Mouse (Mus musculus) myocyte (in vitro differentiated cells): ENCODE measurements at regions not wholly inside any gene's neighbourhood (a gene's known extent, or its start where the extent isn't known, plus 50 kb on each side); places are given as distances from the start of the nearest gene placed in this dataset.

ENCODE experiments used
- H3K27me3 ChIP-seq: one replicate; pipeline ENCODE4 v1.6.1; 2011; ENCODE audit not compliant: control insufficient read depth, insufficient read depth, insufficient read length
- H3K36me3 ChIP-seq: one replicate; pipeline ENCODE4 v1.6.1; 2011; ENCODE audit not compliant: control insufficient read depth, insufficient read depth
- H3K4me2 ChIP-seq: one replicate; pipeline ENCODE4 v1.6.1; 2011; ENCODE audit warnings: low read depth, control low read depth
- H3K4me3 ChIP-seq: one replicate; pipeline ENCODE4 v1.5.1; 2011; ENCODE audit warnings: mild to moderate bottlenecking, control low read depth, moderate library complexity
- H3K79me2 ChIP-seq: one replicate; pipeline ENCODE4 v1.6.1; 2011; ENCODE audit not compliant: control insufficient read depth, insufficient read depth
- H3ac ChIP-seq: one replicate; pipeline ENCODE4 v1.6.1; 2011; ENCODE audit not compliant: control insufficient read depth, insufficient read length
- CEBPB ChIP-seq: IDR thresholded peaks from 2 replicates; pipeline ENCODE4 v1.6.1; 2011; ENCODE audit warnings: mild to moderate bottlenecking, moderate library complexity; ENCODE audit not compliant: poor library complexity, insufficient read depth, severe bottlenecking
- E2F4 ChIP-seq: IDR thresholded peaks from one replicate; pipeline ENCODE4 v1.6.1; 2011; ENCODE audit warnings: mild to moderate bottlenecking, control low read depth, moderate library complexity; ENCODE audit not compliant: insufficient read depth
- MAX ChIP-seq: IDR thresholded peaks from one replicate; pipeline ENCODE4 v1.6.1; 2011; ENCODE audit warnings: low read depth, mild to moderate bottlenecking, control low read depth
- MYOD1 ChIP-seq, 3 experiments: IDR thresholded peaks; one replicate each; pipeline ENCODE4 v1.6.1; 2011; ENCODE audit warnings: control low read depth in 2 of 3, low read depth in 2 of 3, mild to moderate bottlenecking in 2 of 3, moderate library complexity in 1 of 3; ENCODE audit not compliant: insufficient read length in 2 of 3, control insufficient read depth in 1 of 3
- MYOG ChIP-seq, 3 experiments: IDR thresholded peaks; one replicate each; pipeline ENCODE4 v1.6.1; 2011; ENCODE audit warnings: control low read depth in 2 of 3, low read depth in 2 of 3, mild to moderate bottlenecking in 2 of 3; ENCODE audit not compliant: insufficient read length in 2 of 3, control insufficient read depth in 1 of 3, insufficient read depth in 1 of 3
- POLR2A ChIP-seq: IDR thresholded peaks from one replicate; pipeline ENCODE4 v1.6.1; 2011; ENCODE audit warnings: low read depth, mild to moderate bottlenecking, control low read depth, moderate library complexity; ENCODE audit not compliant: insufficient read length
- POLR2AphosphoS2 ChIP-seq: IDR thresholded peaks from one replicate; pipeline ENCODE4 v1.6.1; 2011; ENCODE audit warnings: low read depth, control low read depth; ENCODE audit not compliant: insufficient read length
- REST ChIP-seq: IDR thresholded peaks from one replicate; pipeline ENCODE4 v1.6.1; 2011; ENCODE audit warnings: mild to moderate bottlenecking, control low read depth, moderate library complexity; ENCODE audit not compliant: insufficient read depth, insufficient read length
- SRF ChIP-seq: IDR thresholded peaks from one replicate; pipeline ENCODE4 v1.6.1; 2011; ENCODE audit warnings: low read depth; ENCODE audit not compliant: control insufficient read depth, insufficient read length
- TCF12 ChIP-seq: IDR thresholded peaks from one replicate; pipeline ENCODE4 v1.6.1; 2011; ENCODE audit warnings: mild to moderate bottlenecking, control low read depth; ENCODE audit not compliant: poor library complexity, insufficient read depth, severe bottlenecking
- TCF3 ChIP-seq: IDR thresholded peaks from one replicate; pipeline ENCODE4 v1.6.1; 2011; ENCODE audit warnings: low read depth, control low read depth; ENCODE audit not compliant: insufficient read length
- USF1 ChIP-seq: IDR thresholded peaks from one replicate; pipeline ENCODE4 v1.6.1; 2011; ENCODE audit warnings: low read depth, mild to moderate bottlenecking, control low read depth, moderate library complexity

GRCm38 (mm10) chr6:101502149-101502548 lies 124.5 kb upstream of the Pdzrn3 start:
- no peaks in the 10 kb centered on the region for H3K79me2 ChIP-seq
- H3K4me2 ChIP-seq: no peak overlapping the region
- no peaks in the 10 kb centered on the region for H3K36me3 ChIP-seq
- no peaks in the 10 kb centered on the region for H3K27me3 ChIP-seq
- TF ChIP-seq TCF12 (no peak), POLR2AphosphoS2 (no peak), CEBPB (no peak), MYOD1 (IDR thresholded peaks at IDR 0.05; ENCODE audit: control insufficient read depth in 1 of 3, insufficient read length in 2 of 3, low read depth in 2 of 3) (no peak), MYOG (IDR thresholded peaks at IDR 0.05; ENCODE audit: control insufficient read depth in 1 of 3, insufficient read depth in 1 of 3, insufficient read length in 2 of 3, low read depth in 2 of 3) (no peak), POLR2A (no peak), USF1 (no peak), TCF3 (no peak)
- H3ac ChIP-seq: no peak overlapping the region
- H3K4me3 ChIP-seq: no peak overlapping the region

DNA sequence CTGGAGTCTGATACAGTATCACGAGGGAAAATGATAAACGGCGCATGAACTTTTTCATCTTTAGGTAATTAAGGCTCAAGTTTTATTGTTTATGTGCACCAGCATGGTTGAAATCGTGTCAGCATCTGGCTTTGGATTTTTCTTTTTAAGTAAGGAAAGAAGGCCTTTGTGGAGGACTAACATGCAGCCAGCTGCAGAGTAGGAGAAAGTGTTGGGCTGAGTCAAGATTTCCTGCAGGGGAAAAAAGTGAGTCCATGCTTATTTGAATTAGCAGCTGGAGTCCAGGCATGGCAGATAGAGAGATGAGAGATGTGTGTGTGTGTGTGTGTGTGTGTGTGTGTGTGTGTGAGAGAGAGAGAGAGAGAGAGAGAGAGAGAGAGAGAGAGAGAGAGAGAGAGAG lies 124.0 kb upstream of the Pdzrn3 start:
- Histone ChIP-seq H3K79me2 (no peaks in the 10 kb centered on the region), H3K27me3 (no peaks in the 10 kb centered on the region), H3K4me2 (no peak overlapping the region), H3K36me3 (no peaks in the 10 kb centered on the region), H3ac (no peak overlapping the region), H3K4me3 (no peak overlapping the region)
- TF ChIP-seq MYOD1 (IDR thresholded peaks at IDR 0.05; ENCODE audit: control insufficient read depth in 1 of 3, insufficient read length in 2 of 3, low read depth in 2 of 3): no peak
- no peak for TF ChIP-seq TCF3
- no peak for TF ChIP-seq POLR2A
- TF ChIP-seq E2F4: no peak
- no peak for TF ChIP-seq TCF12
- no peak for TF ChIP-seq USF1
- TF ChIP-seq MAX: no peak
- no peak for TF ChIP-seq POLR2AphosphoS2
- TF ChIP-seq REST: no peak
- TF ChIP-seq CEBPB: no peak
- TF ChIP-seq MYOG (IDR thresholded peaks at IDR 0.05; ENCODE audit: control insufficient read depth in 1 of 3, insufficient read depth in 1 of 3, insufficient read length in 2 of 3, low read depth in 2 of 3): no peak

- Histone ChIP-seq H3K27me3 (no peaks in the 10 kb centered on the region), H3K36me3 (no peaks in the 10 kb centered on the region)
Measured at GRCm38 (mm10) chr6:101500202-101500601, 122.5 kb upstream of the Pdzrn3 start.

DNA sequence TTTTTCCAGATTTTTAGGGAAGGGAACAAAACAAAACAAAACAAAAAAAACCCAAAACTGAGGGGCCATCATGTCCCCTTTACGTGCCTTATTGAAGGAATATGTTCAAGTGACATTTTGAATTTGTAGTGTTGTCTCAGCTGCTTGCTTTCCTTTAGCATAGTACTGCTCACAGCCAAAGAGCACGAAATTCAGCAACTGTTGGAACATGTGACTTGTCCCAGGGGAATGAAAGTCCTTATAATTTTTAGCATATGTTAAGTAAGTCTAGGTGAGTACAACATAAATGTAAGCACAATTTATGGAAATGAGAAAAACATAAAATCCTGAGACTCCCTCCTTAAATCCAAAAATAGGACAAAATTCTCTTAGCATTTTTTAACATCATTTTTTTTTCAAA lies 110.8 kb upstream of the Pdzrn3 start:
- TF ChIP-seq USF1 (peak; percentile 38), MAX (no peak)
- no peaks in the 10 kb centered on the region for H3K79me2 ChIP-seq
- no peak overlapping the region for H3ac ChIP-seq
- H3K36me3 ChIP-seq: no peaks in the 10 kb centered on the region
- H3K27me3 ChIP-seq: no peaks in the 10 kb centered on the region
- H3K4me3 ChIP-seq: no peak overlapping the region
- H3K4me2 ChIP-seq: peak overlapping the region; percentile 20

More at GRCm38 (mm10) chr6:101500202-101500601, 122.5 kb upstream of the Pdzrn3 start:
- H3ac ChIP-seq: no peak overlapping the region
- H3K79me2 ChIP-seq: no peaks in the 10 kb centered on the region
- H3K4me2 ChIP-seq: no peak overlapping the region
- H3K4me3 ChIP-seq: no peak overlapping the region
- TF ChIP-seq USF1 (no peak), E2F4 (no peak), TCF3 (no peak), MYOG (IDR thresholded peaks at IDR 0.05; ENCODE audit: control insufficient read depth in 1 of 3, insufficient read depth in 1 of 3, insufficient read length in 2 of 3, low read depth in 2 of 3) (no peak), MAX (no peak), MYOD1 (IDR thresholded peaks at IDR 0.05; ENCODE audit: control insufficient read depth in 1 of 3, insufficient read length in 2 of 3, low read depth in 2 of 3) (no peak), TCF12 (no peak), POLR2AphosphoS2 (no peak), REST (no peak), POLR2A (no peak), CEBPB (no peak)

GRCm38 (mm10) chr6:101484526-101485287 lies 107.0 kb upstream of the Pdzrn3 start:
- Histone ChIP-seq H3K27me3 (no peaks in the 10 kb centered on the region), H3K36me3 (no peaks in the 10 kb centered on the region), H3K4me2 (peak overlapping the region; percentile 22), H3K4me3 (no peak overlapping the region), H3K79me2 (no peaks in the 10 kb centered on the region), H3ac (no peak overlapping the region)
- TF ChIP-seq MYOG (IDR thresholded peaks at IDR 0.05; ENCODE audit: control insufficient read depth in 1 of 3, insufficient read depth in 1 of 3, insufficient read length in 2 of 3, low read depth in 2 of 3) (peak; percentile 15 to 85 (median 68)), E2F4 (no peak), POLR2A (no peak), TCF3 (peak; percentile 78), SRF (no peak), MYOD1 (IDR thresholded peaks at IDR 0.05; ENCODE audit: control insufficient read depth in 1 of 3, insufficient read length in 2 of 3, low read depth in 2 of 3) (peak; percentile 39 to 77 (median 74))
